Comparison of ENCODE assay signal across 9 mouse cellular contexts in the genomic region with DNA sequence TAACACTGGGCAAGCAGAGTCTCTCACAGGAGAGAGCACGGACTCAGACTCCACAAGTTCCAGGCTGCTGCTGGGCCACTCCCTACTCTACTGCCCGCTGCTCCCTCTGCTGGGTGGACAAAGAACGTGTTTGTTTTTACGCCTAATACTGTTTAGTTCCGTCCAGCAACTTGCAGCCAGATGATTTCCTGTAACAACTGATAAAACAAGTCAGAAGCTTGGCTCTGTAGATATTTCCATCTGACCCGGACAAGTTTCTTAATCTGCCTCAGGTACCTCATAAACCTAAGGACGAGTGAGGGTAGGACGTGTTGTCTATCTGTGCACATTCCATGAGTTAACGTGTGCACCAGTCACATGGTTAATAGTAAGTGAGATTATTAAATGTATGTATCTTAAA. TPM values are rescaled to one million over a fixed set of nuclear protein-coding genes. Genes with fewer than 3 reads are reported as not detected.
DNase-seq lines count a peak whose midpoint lies in the region; ATAC-seq and TF ChIP-seq lines count a peak whose summit lies in the region.
"Had no signal": no experiment of that assay in that cellular context is flagged by ENCODE, and none has a peak within 500 bp of the region (broad histone marks: within the 10 kb centered on the region; RNA-seq: fewer than 3 reads in every experiment).

No protein-coding gene starts in this region.

- peak; percentile 63 for TF ChIP-seq CTCF in left cerebral cortex, adult 2 months (IDR thresholded peaks at IDR 0.05)
- TF ChIP-seq CTCF in heart, postnatal 0 days (IDR thresholded peaks at IDR 0.05; ENCODE audit: low read depth), result peak; percentile 73

- no peaks in the 10 kb centered on the region for H3K27me3 ChIP-seq in heart, postnatal 0 days (ENCODE audit: control insufficient read depth, insufficient read depth, low read length)
- H3K27me3 ChIP-seq: embryonic facial prominence, embryonic 12.5 days had no signal

- H3K4me2 ChIP-seq in heart, postnatal 0 days (ENCODE audit: low read depth, low read length), result no peak overlapping the region
- H3K4me2 ChIP-seq: embryonic facial prominence, embryonic 12.5 days had no signal

- intact Hi-C loops in left cerebral cortex, adult 2 months (cut with DNase I), result no loop called here

- 22% methylated on average over 9 of the region's 9 CpGs for WGBS in heart, postnatal 0 days

- H3K9me3 ChIP-seq in heart, postnatal 0 days (replicated peaks; ENCODE audit: control insufficient read depth, low read length), result no peaks in the 10 kb centered on the region
- H3K9me3 ChIP-seq: embryonic facial prominence, embryonic 12.5 days had no signal

- H3K9ac ChIP-seq in heart, postnatal 0 days (replicated peaks; ENCODE audit: low read depth, low read length), result no peak overlapping the region
- H3K9ac ChIP-seq: embryonic facial prominence, embryonic 12.5 days had no signal

- H3K27ac ChIP-seq in left cerebral cortex, adult 2 months, result no peak overlapping the region
- no peak overlapping the region for H3K27ac ChIP-seq in heart, postnatal 0 days (ENCODE audit: low read depth)
- H3K27ac ChIP-seq: embryonic facial prominence, embryonic 12.5 days had no signal

- ATAC-seq in heart, postnatal 0 days (ENCODE audit: insufficient read depth, low read depth), result peak; percentile 79
- peak; percentile 98 for ATAC-seq in megakaryocyte progenitor cell, adult 5-6 weeks (replicated peaks; ENCODE audit: poor library complexity)

- DNase-seq in left cerebral cortex, adult 2 months (ENCODE audit: extremely low spot score in 1 of 2, low spot score in 2 of 2), result peak in 1 of 2 experiments; percentile 43
- no peak for DNase-seq in left cerebral cortex, adult 11 months (ENCODE audit: low spot score)
- DNase-seq in Muller cell, postnatal 12 days (ENCODE audit: inconsistent ontology term), result peak; percentile 43
- DNase-seq in embryo, embryonic 11 days, result peak; percentile 71
- peak; percentile 59 for DNase-seq in heart, postnatal 0 days (ENCODE audit: low spot score)
- peak; percentile 63 for DNase-seq in layer of hippocampus, postnatal 10 days (ENCODE audit: low spot score in 2 of 2)
- peak; percentile 18 for DNase-seq in urinary bladder, postnatal 10 days (ENCODE audit: low spot score)

- no peak overlapping the region for H3K4me3 ChIP-seq in left cerebral cortex, adult 2 months
- no peak overlapping the region for H3K4me3 ChIP-seq in heart, postnatal 0 days (ENCODE audit: low read depth, low read length)
- H3K4me3 ChIP-seq: embryonic facial prominence, embryonic 12.5 days had no signal

- TF ChIP-seq EP300 in heart, postnatal 0 days (IDR thresholded peaks at IDR 0.05; ENCODE audit: low read depth), result no peak

- H3K4me1 ChIP-seq in heart, postnatal 0 days (ENCODE audit: control insufficient read depth, insufficient read depth), result peaks cover 13% of the 10 kb centered on the region

- peaks cover 52% of the 10 kb centered on the region for H3K36me3 ChIP-seq in heart, postnatal 0 days (replicated peaks; ENCODE audit: control insufficient read depth, insufficient read depth, low read length)

RNA-seq across cellular contexts. Expression of gene Ccdc186, which starts 10.4 kb away (rescaled TPM):
- total RNA-seq in left cerebral cortex, adult 2 months (2021), result 10 to 100 TPM; 55.1 to 66.5 TPM
- 12.2 and 18.4 TPM in 2 replicates for total RNA-seq in heart, postnatal 0 days (2014; rRNA removed; ENCODE audit: low replicate concordance)
- polyA plus RNA-seq in heart, postnatal 0 days (2015; fragmentation: Nextera tagmentation; extraction: Ambion mirVana), result 15.1 and 18.1 TPM in 2 replicates
- 10 to 100 TPM; 35.4 to 44.7 TPM for total RNA-seq in layer of hippocampus, postnatal 10 days (2021)
- total RNA-seq in megakaryocyte progenitor cell, adult 5-6 weeks (2015), result 6.6 and 7.3 TPM in 2 replicates
- 23.8 and 32.2 TPM in 2 replicates for total RNA-seq in megakaryocyte progenitor cell, adult 5-6 weeks (2017)

RNA-seq across cellular contexts. Expression of gene Tdrd1, which starts 14.4 kb away (rescaled TPM):
- total RNA-seq in left cerebral cortex, adult 2 months (2021), result under 1 TPM; 0.38 to 0.47 TPM
- total RNA-seq in heart, postnatal 0 days (2014; rRNA removed; ENCODE audit: low replicate concordance), result 0.97 TPM in 1 of 2 replicates, not detected in the other
- 0.05 and 0.10 TPM in 2 replicates for polyA plus RNA-seq in heart, postnatal 0 days (2015; fragmentation: Nextera tagmentation; extraction: Ambion mirVana)
- under 1 TPM; 0.46 to 0.91 TPM for total RNA-seq in layer of hippocampus, postnatal 10 days (2021)
- 0.17 TPM in 1 of 2 replicates, not detected in the other for total RNA-seq in megakaryocyte progenitor cell, adult 5-6 weeks (2015)
- 0.04 TPM in 1 of 2 replicates, not detected in the other for total RNA-seq in megakaryocyte progenitor cell, adult 5-6 weeks (2017)
